Mouse (Mus musculus): ENCODE data around the gene Klrc2.
"Not testable (repeated sequence)": the region's sequence is repeated elsewhere in the genome, so short reads cannot be mapped to it uniquely, and the experiment has no call there.

Gene Klrc2

GRCm38 (mm10) chr6:129660589-129660988, at the start of gene Klrc2:
TSS of gene Klrc2 (minus strand) at chr6:129660689.
- DNase-seq (ENCODE audit: extremely low spot score, low spot score): not testable (repeated sequence)

GRCm38 (mm10) chr6:129691436-129691835, 30.9 kb upstream of the Klrc2 start:
- DNase-seq (ENCODE audit: extremely low spot score, low spot score): not testable (repeated sequence)

GRCm38 (mm10) chr6:129680379-129680778, 19.9 kb upstream of the Klrc2 start:
- DNase-seq (ENCODE audit: extremely low spot score, low spot score): no peak

DNA sequence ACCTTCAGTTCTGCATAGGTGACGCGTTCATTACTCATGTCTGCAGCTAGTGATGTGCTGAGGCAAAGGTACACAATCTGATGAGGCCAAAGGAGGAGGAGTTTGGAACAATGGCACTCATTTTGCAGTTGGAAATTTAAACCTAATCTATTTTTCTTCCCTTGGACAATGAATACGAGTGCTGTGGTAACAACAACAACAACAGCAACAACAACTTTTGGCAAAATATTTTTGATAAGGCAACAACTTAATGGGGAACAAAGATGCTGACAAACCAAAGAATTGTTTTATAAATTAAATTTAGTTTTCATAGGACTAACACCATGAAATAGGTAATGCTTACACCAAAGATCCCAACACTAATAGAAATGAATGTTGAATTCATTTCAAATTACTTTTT, 18.4 kb upstream of the Klrc2 start, which contains the start of gene Klrc1:
TSS of gene Klrc1 (minus strand) at position 101 of the 400 bp plus-strand sequence.
- no peak for DNase-seq (ENCODE audit: extremely low spot score, low spot score)

- DNase-seq (ENCODE audit: extremely low spot score, low spot score): not testable (repeated sequence)
Observed at GRCm38 (mm10) chr6:129661301-129661700, 812 bp upstream of the Klrc2 start.

- not testable (repeated sequence) for DNase-seq (ENCODE audit: extremely low spot score, low spot score)
Observed at GRCm38 (mm10) chr6:129644054-129644453, 16.4 kb downstream of the Klrc2 start.

GRCm38 (mm10) chr6:129643237-129643636, 17.3 kb downstream of the Klrc2 start, which contains the start of gene Klrc3:
TSS of gene Klrc3 (minus strand) at chr6:129643337.
- not testable (repeated sequence) for DNase-seq (ENCODE audit: extremely low spot score, low spot score)

DNA sequence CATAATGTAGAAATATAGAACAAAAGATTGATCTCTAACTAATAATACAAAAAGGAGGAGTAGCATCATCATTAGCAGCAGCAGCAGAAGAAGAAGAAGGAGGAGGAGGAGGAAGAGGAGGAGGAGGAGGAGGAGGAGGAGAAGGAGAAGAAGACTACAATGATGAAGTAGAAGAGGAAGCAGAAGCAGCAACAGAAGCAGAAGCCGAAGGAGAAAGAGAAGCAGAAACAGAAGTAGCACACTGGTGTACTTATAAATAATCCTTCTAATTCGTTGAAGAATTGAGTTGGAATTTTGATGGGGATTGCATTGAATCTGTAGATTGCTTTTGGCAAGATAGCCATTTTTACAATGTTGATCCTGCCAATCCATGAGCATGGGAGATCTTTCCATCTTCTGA, 29.4 kb downstream of the Klrc2 start:
- DNase-seq (ENCODE audit: extremely low spot score, low spot score): not testable (repeated sequence)

DNA sequence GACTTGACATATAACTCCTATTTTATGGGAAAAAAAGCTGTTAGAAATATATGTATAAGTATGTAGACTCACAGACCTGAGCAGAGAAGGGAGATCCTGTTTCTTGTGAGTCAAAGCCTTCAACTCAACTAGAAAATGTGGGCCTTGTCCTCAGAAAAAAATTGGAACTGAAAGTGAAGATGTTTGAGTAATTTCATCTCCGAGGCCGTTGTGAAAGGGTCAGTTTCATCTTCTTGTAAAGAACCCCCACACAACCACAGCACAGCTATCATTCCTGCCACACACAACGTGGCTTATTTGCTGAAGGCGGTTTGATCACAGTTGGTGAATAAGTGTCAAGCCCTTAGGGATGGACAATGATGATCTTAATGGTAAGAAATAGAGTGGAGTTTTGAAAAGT, 36.8 kb downstream of the Klrc2 start, which contains the start of gene Klrk1:
TSS of gene Klrk1 (minus strand) at position 130 of the 400 bp plus-strand sequence.
- DNase-seq (ENCODE audit: extremely low spot score, low spot score): no peak

GRCm38 (mm10) chr6:129608372-129608771, 52.1 kb downstream of the Klrc2 start:
- DNase-seq (ENCODE audit: extremely low spot score, low spot score): no peak
